Mouse (Mus musculus) ES-CJ7 (cell line): ENCODE data around the gene Stmn1.

Source experiments
- DNase-seq: peaks from one replicate; pipeline ENCODE4 v3.0.0; 2011; ENCODE audit warnings: low read depth, low spot score

The Stmn1 gene

DNA sequence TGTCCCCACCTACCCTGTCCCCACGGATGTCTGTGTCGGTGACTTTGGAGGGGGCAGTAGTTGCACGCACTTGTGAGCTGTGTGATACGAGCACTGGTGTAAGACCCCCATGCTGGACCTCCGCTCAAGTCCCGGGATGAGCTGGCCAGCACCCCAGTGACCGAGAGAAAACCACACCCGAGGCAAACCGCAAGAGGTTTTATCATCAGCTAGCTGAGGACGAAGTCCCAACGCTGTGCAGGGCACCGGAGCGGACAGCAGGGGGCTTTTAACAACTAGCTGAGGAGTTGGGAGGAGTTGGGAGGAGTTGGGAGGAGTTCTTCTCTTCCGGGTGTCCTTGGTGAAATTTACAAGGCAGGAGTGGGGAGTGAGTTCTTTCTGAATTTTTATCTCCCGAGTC lies 44.7 kb downstream of the Stmn1 start:
- no peak for DNase-seq

DNA sequence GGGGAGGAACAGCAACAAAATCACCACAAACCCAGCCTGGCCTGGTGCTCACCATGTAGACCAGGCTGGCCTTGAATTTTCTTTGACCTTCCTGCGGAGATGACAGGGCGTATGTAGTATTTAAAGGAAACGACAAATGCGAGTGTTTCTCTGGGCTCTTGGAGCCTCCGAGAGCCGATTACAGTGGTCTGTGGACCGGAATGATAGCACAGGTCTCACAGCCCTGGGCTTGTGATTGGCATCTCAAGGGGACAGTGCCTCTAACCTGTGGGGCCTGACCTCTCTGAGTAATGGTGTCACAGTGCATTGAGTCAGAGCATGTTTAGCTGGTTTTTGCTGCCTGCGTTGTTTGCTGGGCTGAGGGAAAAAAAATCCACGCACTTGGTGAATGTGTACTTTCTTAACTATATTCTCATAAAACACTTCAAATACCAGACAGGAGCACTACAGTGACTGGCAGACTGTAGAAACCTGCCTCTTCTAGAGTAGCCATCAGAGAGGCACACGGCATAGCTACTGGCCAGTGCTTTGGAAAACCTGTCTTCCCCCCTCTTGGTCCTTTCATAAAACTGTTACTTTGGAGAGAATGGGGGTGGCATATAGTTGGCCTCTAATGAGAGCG lies 46.3 kb downstream of the Stmn1 start:
- no peak for DNase-seq

DNA sequence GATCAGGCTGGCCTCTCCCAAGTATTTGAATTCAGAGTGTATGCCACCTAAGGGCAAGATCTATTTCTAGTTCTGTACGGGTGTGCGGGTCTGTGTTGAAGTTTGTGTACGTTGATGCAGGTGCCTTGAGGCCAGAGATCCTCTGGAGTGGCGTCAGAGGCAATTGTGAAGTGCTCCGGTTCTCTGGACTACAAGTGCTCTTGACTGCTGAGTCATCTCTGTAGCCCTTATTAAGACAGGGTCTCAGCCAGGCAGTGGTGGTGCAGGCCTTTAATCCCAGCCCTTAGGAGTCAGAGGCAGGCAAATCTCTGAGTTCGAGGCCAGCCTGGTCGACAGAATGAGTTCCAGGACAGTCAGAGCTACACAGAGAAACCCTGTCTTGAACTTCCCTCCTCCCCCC lies 47.5 kb downstream of the Stmn1 start:
- DNase-seq, result no peak

DNA sequence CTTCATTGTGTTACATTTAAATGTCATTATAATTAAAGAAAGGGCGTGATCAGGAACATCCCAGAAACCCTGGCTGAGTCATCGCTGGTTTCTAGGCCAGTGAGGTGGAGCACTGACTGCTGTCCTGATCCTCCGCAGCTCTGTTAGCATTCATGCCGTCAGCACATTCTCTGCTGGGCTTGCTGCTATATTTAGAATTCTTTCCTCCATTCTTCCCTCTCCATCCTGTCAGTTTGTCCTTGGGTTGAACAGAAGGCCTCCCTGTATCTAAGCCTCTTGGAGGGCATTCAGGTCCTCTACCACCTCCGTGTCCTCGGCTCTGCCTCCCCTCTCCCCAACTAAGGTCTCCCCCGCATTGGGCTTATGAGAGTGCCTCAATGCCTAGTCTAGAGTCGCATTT lies 48.9 kb downstream of the Stmn1 start:
- DNase-seq, result no peak

DNA sequence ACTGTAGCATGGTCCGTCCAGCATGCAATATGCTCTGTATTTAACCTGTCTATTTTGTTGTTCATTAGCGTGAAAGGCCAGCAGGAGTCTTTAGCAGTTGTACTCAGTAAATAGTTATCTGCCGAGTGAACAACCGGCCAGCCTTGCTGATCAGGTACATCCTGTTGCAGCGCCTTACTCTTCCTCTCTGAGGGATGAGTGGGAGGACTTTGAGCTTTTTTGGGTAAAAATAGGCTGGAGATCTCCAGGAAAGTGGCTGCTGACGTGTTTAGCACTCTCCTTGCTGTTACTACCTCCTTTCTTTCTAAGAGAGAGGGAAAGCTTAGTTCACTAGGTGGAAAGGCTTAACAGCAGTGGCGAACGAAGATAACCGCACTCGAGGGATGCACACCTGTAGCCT lies 49.6 kb downstream of the Stmn1 start:
- DNase-seq, result no peak

DNA sequence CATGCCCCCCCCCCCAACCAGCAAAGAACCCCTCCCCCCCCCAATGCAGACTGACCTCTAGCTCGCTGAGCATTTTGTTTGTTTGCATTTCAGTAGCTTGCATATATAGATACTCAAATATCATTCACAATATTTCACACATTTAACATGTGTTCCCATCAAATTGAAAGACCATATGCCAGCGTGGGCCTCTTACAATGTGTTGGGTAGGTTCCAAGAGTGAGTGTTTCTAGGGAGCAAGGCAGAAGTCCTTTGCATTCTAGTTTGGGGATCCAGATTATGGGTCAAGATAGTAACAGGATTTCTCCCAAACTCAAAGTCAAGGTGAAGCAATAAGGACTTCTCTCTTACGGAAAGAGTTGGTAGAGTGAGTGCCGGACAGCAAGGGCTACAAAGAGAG lies 50.4 kb downstream of the Stmn1 start:
- no peak for DNase-seq

DNA sequence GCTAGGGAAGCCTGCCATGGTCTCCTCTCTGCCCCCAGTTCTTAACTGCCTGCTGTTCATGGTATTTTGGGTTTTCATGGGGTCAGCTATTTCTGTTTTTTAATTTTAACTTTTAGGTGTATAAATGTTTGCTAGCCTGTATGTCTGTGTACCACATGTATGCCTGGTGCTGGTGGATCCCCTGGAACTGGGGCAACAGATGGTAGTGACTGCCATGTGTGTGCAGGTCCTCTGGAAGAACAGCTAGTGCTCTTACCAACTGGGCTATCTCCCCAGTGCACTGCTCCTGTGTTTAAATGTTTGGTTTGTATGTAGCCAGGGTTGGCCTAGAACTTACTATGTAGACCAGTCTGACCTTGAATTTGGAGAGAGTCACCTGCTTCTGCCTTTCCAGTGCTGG lies 51.2 kb downstream of the Stmn1 start:
- DNase-seq, result no peak
